Mouse (Mus musculus) c-Kit-positive CD71-positive TER-119-positive erythroid progenitor cells, embryonic 14.5 days (primary cell): ENCODE data around the gene Camkk2.

ENCODE experiments used
- DNase-seq: peaks from one replicate; pipeline ENCODE4 v3.0.0-alpha.2; 2013; ENCODE audit warnings: low spot score

Gene Camkk2

DNA sequence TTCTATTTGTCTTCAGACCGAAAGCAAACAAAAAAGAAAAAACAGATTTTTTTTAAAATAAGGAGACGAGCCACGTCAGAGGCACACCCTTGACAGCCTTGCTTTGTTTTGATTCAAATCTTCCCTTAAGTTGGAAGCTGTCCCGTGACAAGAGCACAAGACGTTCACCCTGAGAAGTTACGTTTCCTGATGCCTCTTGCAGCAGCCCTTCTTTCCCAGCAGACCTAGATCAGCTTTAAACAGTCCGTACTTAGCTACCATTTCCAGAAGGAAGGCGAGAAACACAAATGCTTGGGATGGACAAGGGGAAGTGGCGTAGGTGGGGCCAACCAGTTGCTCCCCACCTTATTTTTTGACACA, 80.5 kb downstream of the Camkk2 start:
- DNase-seq, result no peak

DNA sequence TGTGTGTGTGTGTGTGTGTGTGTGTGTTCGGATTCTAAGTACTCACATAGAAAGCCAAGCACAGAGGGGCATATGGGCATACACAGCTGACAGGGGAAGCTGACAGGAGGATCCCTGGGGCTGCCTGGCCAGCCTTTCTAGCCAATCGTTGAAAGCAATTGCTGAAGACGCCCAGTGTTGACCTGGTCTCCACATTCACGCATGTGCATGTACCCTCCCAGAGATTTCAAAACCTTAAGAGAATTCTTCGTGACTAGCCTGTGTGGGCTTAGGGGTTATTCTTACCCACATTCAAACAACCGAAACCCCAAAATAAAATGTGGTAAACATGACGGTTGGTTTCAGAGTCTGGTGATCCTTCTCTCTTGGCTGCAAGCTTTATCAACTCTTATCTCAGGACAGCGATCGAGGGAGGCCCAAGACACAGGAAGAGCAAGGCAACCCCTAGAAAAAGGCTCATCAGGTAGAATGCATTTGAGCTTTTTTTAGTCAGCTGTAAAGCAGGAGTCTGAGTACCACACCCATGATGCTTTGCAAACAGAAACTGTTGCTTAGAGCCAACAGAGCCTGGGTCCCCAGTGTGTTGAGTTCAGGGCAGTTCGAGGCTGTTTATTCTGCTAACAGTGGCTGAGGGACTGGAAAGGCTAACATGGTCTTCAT, 81.0 kb downstream of the Camkk2 start:
- DNase-seq, result no peak

GRCm38 (mm10) chr5:122695516-122695915, 83.7 kb downstream of the Camkk2 start:
- no peak for DNase-seq

- DNase-seq, result no peak
These were observed 85.6 kb downstream of the Camkk2 start for GRCm38 (mm10) chr5:122693431-122694207.

GRCm38 (mm10) chr5:122690486-122690885, 88.7 kb downstream of the Camkk2 start:
- DNase-seq, result no peak

DNA sequence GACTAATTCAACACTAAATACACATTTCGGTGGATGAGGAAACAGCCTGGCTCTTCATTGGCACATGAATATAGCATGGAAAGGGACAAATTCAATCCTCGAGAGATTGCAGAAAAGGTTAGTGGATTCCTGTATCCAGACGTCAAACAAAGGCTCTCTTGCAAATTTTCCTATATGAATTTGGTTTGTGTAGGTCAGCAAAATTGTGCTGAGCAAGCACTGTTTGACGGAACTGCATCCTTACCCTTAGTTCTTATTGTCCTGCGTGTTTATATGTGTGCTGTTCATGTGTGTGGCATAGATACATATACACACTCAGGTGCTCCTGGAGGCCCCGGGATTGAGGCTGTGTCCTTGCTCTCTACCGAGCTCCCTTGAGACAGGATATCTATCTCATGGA, 90.1 kb downstream of the Camkk2 start:
- no peak for DNase-seq

GRCm38 (mm10) chr5:122687391-122687790, 91.8 kb downstream of the Camkk2 start:
- DNase-seq, result no peak

- no peak for DNase-seq
These were observed 95.3 kb downstream of the Camkk2 start for GRCm38 (mm10) chr5:122683926-122684325.

DNA sequence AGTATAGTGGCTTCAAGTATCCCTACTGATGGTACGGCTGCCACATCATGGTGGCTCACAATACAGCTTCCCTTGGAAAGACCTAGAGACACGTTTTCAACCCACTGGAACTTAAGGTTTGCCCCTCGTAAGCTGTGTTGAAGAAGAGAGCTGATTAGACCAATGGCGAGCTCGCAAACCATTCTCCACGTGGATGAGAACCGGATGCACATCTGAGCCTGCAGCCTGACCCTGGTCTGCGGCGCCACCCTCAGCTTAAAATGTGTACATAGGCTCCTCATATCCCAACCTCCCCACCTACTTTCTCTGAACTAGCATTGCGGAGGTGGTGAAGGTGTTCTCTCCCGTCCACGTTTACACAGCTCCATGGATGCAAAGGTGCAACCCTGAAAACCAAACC, 97.9 kb downstream of the Camkk2 start:
- no peak for DNase-seq
